Mouse (Mus musculus) erythroblast, embryonic 14.5 days (primary cell): ENCODE measurements around the gene Frmd4a. TPM values are rescaled to one million over a fixed set of nuclear protein-coding genes. Genes with fewer than 3 reads are reported as not detected.

Source experiments
- H3K27me3 ChIP-seq: 2 replicates; pipeline ENCODE4 v1.6.1; 2012; ENCODE audit warnings: inconsistent platforms; ENCODE audit not compliant: control insufficient read depth
- H3K36me3 ChIP-seq: 2 replicates; pipeline ENCODE4 v1.6.1; 2012; ENCODE audit warnings: mild to moderate bottlenecking, inconsistent platforms; ENCODE audit not compliant: control insufficient read depth
- H3K4me1 ChIP-seq: 2 replicates; pipeline ENCODE4 v1.6.1; 2012; ENCODE audit warnings: inconsistent platforms; ENCODE audit not compliant: control insufficient read depth
- H3K4me3 ChIP-seq: replicated peaks from 2 replicates; pipeline ENCODE3; 2012; ENCODE audit warnings: moderate library complexity, mild to moderate bottlenecking, inconsistent platforms
- H3K9me3 ChIP-seq: 2 replicates; pipeline ENCODE4 v1.6.1; 2012; ENCODE audit warnings: low read length, inconsistent platforms, mixed read lengths; ENCODE audit not compliant: control insufficient read depth
- GATA1 ChIP-seq: IDR thresholded peaks from 2 replicates; pipeline ENCODE4 v1.6.1; 2012; ENCODE audit warnings: low read length, inconsistent platforms, mixed read lengths
- TAL1 ChIP-seq: IDR thresholded peaks from 3 replicates; pipeline ENCODE4 v1.6.1; 2012; ENCODE audit warnings: low read length, inconsistent platforms, mixed read lengths
- polyA plus RNA-seq: library from polyadenylated mRNA; stranded (reverse); fragments of >175 nt; gene quantifications from 2 replicates; pipeline ENCODE4 v1.2.3, GENCODE M21; 2012

Gene Frmd4a
- polyA plus RNA-seq, 1 experiment: 5.0 TPM

- H3K4me3 ChIP-seq: no peak overlapping the region
- no peaks in the 10 kb centered on the region for H3K27me3 ChIP-seq
- no peaks in the 10 kb centered on the region for H3K9me3 ChIP-seq
- TF ChIP-seq TAL1 (no peak), GATA1 (no peak)
- H3K36me3 ChIP-seq: no peaks in the 10 kb centered on the region
- no peaks in the 10 kb centered on the region; the same call in 1 of the 2 replicates for H3K4me1 ChIP-seq
Observed at GRCm38 (mm10) chr2:4510208-4511079, 492.9 kb downstream of the Frmd4a start.

GRCm38 (mm10) chr2:4511080-4511386 lies 493.5 kb downstream of the Frmd4a start:
- Histone ChIP-seq H3K27me3 (no peaks in the 10 kb centered on the region), H3K36me3 (no peaks in the 10 kb centered on the region), H3K4me3 (no peak overlapping the region), H3K4me1 (no peaks in the 10 kb centered on the region; the same call in 1 of the 2 replicates), H3K9me3 (no peaks in the 10 kb centered on the region)
- TF ChIP-seq GATA1 (no peak), TAL1 (no peak)

GRCm38 (mm10) chr2:4512607-4513006 lies 495.1 kb downstream of the Frmd4a start:
- Histone ChIP-seq H3K27me3 (no peaks in the 10 kb centered on the region; the same call in 1 of the 2 replicates), H3K9me3 (no peaks in the 10 kb centered on the region), H3K36me3 (no peaks in the 10 kb centered on the region), H3K4me1 (no peaks in the 10 kb centered on the region; the same call in 1 of the 2 replicates), H3K4me3 (no peak overlapping the region)
- TF ChIP-seq GATA1 (no peak), TAL1 (no peak)

DNA sequence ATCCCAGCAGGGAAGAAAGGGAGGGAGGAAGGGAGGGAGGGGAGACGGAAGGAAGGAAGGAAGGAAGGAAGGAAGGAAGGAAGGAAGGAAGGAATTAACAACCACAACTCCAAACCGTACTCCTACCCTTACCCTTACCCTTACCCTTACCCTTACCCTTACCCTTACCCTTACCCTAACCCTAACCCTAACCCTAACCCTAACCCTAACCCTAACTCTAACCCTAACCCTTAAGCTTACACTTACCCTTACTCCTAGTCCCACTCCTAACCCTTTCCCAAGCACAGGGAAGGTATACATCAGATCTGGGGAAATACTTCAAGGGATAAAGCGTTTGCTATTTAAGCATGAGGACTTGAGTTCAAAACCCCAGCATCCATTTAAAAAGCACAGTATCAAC lies 498.4 kb downstream of the Frmd4a start:
- no peaks in the 10 kb centered on the region for H3K36me3 ChIP-seq
- no peaks in the 10 kb centered on the region for H3K4me1 ChIP-seq
- no peak overlapping the region for H3K4me3 ChIP-seq
- TF ChIP-seq TAL1: no peak
- TF ChIP-seq GATA1: no peak
- no peaks in the 10 kb centered on the region for H3K9me3 ChIP-seq
- no peaks in the 10 kb centered on the region; the same call in 1 of the 2 replicates for H3K27me3 ChIP-seq

- Histone ChIP-seq H3K4me1 (no peaks in the 10 kb centered on the region), H3K4me3 (no peak overlapping the region), H3K36me3 (no peaks in the 10 kb centered on the region), H3K27me3 (no peaks in the 10 kb centered on the region; the same call in 1 of the 2 replicates), H3K9me3 (no peaks in the 10 kb centered on the region)
- TF ChIP-seq TAL1 (no peak), GATA1 (no peak)
Observed at GRCm38 (mm10) chr2:4516819-4517552, 499.5 kb downstream of the Frmd4a start.

- H3K27me3 ChIP-seq: no peaks in the 10 kb centered on the region; the same call in 1 of the 2 replicates
- no peak overlapping the region for H3K4me3 ChIP-seq
- TF ChIP-seq TAL1: no peak
- TF ChIP-seq GATA1: no peak
- H3K36me3 ChIP-seq: no peaks in the 10 kb centered on the region
- H3K4me1 ChIP-seq: no peaks in the 10 kb centered on the region
- no peaks in the 10 kb centered on the region for H3K9me3 ChIP-seq
Observed at GRCm38 (mm10) chr2:4517553-4518125, 500.1 kb downstream of the Frmd4a start.

GRCm38 (mm10) chr2:4518549-4518948 lies 501.0 kb downstream of the Frmd4a start:
- Histone ChIP-seq H3K27me3 (no peaks in the 10 kb centered on the region; the same call in 1 of the 2 replicates), H3K4me1 (no peaks in the 10 kb centered on the region), H3K4me3 (no peak overlapping the region), H3K9me3 (no peaks in the 10 kb centered on the region), H3K36me3 (no peaks in the 10 kb centered on the region)
- TF ChIP-seq TAL1 (no peak), GATA1 (no peak)

GRCm38 (mm10) chr2:4522769-4523487 lies 505.4 kb downstream of the Frmd4a start:
- Histone ChIP-seq H3K27me3 (no peaks in the 10 kb centered on the region), H3K36me3 (no peaks in the 10 kb centered on the region), H3K4me1 (no peaks in the 10 kb centered on the region), H3K4me3 (no peak overlapping the region), H3K9me3 (peaks cover 6% of the 10 kb centered on the region; the same call in 1 of the 2 replicates)
- TF ChIP-seq GATA1 (no peak), TAL1 (no peak)

DNA sequence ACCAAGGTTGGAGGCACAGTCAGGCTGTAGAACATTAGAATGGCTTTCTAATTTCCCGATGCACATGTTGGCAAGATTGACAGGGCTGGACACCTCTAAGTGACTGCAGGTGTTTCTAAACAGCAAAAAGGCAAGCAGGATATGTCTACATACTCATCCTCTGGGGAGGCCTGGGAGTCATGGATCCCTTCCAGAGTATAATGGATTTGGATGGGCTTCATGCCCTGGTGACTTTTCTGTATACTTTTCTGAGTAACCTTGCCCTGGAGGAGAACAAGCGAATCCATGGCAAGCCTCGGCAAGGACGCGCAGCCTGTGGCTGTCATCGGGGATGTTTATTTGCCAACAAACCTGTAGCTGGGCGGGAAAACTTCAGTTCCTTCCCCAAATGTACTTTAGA lies 509.6 kb downstream of the Frmd4a start:
- Histone ChIP-seq H3K27me3 (no peaks in the 10 kb centered on the region), H3K4me1 (no peaks in the 10 kb centered on the region), H3K9me3 (peaks cover 6% of the 10 kb centered on the region; the same call in 1 of the 2 replicates), H3K36me3 (no peaks in the 10 kb centered on the region), H3K4me3 (no peak overlapping the region)
- no peak for TF ChIP-seq TAL1
- no peak for TF ChIP-seq GATA1
